Mouse (Mus musculus): ENCODE results near the gene 4930563M21Rik.
"Not testable (repeated sequence)": the region's sequence is repeated elsewhere in the genome, so short reads cannot be mapped to it uniquely, and the experiment has no call there.

The 4930563M21Rik gene

DNA sequence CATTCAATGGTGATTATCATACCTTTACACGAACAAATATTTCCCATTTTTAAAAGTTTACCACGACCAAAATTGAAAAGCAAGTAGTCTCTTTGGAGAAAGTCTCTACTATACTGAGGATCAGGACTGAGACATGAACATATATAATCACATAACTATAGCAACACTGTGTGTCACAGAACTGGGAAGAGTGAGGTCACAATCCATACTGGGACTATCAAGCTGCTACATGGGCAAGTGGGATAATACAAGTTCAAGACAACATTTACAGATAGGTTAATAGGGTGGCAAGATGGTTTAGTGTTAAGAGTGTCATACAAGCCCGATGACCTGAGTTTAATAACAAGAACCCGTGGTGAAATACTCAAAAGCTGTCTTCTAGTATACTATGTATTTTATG lies at the start of gene 4930563M21Rik:
Gene 4930563M21Rik, minus strand, starts transcription at position 101 of the 400 bp plus-strand sequence.
- DNase-seq (ENCODE audit: low read depth, low spot score): no peak

DNA sequence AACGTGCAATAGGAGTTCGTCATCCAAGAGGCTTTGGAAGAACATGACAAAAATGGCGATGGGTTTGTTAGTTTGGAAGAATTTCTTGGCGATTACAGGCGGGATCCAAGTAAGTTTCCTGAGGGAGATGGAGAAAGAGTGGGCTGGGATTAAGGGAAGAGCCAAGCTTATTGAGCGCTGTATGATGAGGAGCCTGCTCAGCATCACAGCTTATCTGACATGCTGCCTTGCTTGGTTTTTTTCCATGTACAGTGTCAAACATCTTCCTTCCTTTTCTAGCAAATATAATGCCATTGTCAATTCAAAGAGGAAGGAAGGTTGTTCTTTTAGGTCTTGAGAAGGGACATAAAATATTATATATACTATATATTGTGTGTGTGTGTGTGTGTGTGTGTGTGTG lies 45.8 kb upstream of the 4930563M21Rik start:
- DNase-seq (ENCODE audit: low read depth, low spot score): no peak

- no peak for DNase-seq (ENCODE audit: low read depth, low spot score)
These were observed 43.4 kb upstream of the 4930563M21Rik start for GRCm38 (mm10) chr9:56053796-56054195.

DNA sequence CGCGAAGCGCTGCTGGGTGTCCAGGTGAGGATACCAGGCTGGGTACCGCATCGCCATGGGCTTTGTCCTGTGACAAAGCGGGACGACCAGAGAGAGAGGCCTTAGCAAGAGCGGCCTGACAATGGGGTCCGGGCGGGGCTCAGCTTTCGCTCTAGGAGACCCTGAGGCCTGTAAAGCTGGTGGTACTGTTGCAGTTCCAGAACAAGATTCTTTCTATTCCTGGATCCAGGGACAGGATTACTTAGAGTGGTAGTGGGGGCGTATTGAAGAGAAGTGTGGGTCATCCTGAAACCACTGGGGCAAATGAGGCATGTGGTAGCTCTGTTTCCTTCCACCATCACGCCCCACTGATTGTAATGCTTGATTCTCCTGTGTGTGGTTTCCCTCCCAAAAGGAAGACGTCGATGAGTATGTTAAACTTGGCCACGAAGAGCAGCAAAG lies 31.9 kb upstream of the 4930563M21Rik start:
- no peak for DNase-seq (ENCODE audit: low read depth, low spot score)

DNA sequence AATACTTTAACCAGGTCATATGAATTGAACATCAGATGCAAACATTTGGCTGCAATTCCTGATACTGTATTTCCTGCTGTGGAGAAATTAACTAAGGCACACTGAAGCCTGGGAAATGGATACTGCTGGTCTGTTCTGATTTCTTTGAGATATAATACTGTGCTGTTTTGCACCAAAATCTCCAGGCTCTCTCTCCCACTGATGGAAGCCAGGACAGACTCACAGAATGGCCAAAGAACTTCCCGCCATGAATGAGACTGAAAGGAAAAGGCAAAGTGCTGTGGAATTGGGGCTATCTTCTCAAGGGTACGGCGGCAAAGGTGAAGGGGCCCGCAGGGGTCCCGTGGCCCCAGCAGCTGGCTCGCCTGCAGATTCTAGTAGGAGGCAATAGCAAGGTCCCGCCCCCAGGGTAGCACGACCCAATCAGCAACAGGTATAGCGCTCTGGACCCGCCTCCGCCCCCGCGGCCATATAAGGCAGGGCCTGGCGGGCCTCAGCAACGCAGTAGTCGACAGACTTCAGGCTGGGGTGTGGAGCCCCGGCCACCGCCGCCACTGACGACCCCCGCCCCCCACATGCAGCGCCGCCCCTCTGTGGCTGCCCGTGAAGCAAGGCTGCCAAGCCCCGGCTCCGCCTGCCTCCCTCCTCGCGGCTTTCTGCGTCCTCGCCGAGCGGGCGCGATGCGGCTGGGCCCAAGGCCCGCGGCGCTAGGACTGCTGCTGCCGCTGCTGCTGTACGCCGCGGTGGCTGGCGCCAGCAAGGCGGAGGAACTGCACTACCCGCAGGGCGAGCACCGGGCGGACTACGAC lies 31.2 kb upstream of the 4930563M21Rik start, which contains the start of gene Rcn2:
Gene Rcn2, plus strand, starts transcription at position 474 of the 809 bp plus-strand sequence.
- peak; percentile 96 for DNase-seq (ENCODE audit: low read depth, low spot score)

DNA sequence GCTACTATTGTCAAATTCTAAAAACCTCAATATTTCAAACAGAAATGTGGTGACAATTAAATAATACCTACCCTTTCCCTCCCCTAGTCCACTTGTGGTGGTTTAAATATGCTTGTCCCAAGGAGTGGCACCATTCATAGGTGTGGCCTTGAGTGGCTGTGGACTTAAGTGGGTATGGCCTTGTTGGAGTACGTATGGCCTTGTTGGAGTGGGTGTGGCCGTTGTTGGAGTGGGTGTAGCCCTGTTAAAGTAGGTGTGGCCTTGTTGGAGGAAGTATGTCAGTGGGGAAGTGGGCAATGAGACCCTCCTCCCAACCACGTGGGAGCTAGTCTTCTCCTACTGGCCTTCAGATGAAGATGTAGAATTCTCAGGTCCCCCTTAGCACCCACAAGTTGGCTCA lies 21.9 kb upstream of the 4930563M21Rik start:
- no peak for DNase-seq (ENCODE audit: low read depth, low spot score)

DNA sequence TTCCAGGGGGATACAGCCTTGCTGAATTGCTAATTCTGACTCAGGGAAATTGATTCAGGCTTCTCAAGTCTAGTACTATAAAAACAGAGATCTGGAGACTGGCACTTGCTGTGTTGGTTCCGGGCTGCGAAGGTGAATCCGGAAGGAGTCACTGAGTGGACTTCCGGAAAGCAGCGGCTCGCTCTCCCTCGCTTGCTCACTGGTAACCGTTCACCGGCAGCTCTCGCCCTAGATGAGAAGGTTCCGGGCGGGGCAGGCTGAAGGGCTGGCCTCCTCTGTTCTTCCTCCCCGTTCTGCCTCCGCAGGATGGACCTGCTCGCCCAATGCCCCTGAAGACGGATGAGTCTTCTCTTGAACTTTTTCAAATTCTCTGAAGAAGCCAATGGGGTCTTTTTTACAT lies 16.9 kb upstream of the 4930563M21Rik start:
- DNase-seq (ENCODE audit: low read depth, low spot score): no peak

GRCm38 (mm10) chr9:56024772-56025171 lies 14.4 kb upstream of the 4930563M21Rik start:
- peak; percentile 27 for DNase-seq (ENCODE audit: low read depth, low spot score)

DNA sequence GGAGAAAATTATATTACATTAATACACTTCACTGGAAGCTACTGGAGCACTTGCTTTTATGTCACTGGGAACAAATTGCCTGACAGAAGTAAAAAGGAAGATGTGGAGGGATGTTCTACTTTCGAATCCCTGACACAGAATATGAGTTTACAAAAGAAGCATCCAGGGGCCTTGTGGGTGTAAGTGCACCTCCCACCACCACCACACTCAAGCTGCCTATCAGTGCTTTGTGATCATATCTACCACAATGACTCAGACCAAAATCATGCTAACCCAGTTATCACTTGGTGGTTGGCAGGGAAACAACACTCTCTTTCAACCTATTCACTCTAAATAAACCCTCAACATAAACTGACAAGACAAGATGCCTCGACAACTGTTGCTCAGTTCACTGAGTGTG lies 5.7 kb downstream of the 4930563M21Rik start:
- not testable (repeated sequence) for DNase-seq (ENCODE audit: low read depth, low spot score)

GRCm38 (mm10) chr9:55946819-55947218 lies 63.5 kb downstream of the 4930563M21Rik start:
- DNase-seq (ENCODE audit: low read depth, low spot score): peak; percentile 80

DNA sequence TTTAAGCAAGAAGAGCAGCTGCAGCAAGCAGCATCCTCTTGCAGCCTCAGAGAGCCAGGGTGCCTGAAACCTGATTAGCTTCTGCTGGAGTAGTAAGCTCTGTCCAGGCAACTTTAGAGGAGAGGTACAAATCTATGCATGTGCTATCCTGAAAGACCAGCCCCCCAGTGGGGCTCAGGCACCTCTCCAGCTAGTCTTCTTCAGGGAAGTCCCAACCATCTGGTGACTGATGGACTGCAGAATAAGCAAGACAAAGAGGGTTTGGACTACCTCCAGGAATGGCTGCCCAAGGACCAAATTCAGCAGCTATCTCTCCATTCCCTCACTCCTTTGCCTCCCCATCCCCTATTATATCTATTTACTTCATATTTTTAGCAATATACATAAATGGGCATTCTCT lies 69.0 kb downstream of the 4930563M21Rik start:
- DNase-seq (ENCODE audit: low read depth, low spot score): no peak

DNA sequence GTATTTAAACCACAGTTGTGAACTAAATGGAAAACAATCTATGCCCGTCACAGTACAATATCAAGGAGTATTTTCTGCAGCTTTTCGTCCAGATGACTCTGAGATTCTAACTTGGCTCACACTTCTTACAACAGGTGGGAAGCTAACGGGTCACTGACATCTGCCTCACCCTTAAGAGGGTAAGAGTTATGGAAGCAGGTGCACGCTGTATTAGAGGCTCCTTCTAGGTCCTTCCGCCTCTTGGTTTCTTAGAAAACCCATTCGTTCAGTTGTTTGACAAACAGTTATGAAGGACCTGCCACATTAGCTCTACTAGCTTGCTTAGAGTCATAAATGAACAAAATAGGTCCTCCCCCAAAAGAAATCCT lies 71.7 kb downstream of the 4930563M21Rik start:
- peak; percentile 30 for DNase-seq (ENCODE audit: low read depth, low spot score)

DNA sequence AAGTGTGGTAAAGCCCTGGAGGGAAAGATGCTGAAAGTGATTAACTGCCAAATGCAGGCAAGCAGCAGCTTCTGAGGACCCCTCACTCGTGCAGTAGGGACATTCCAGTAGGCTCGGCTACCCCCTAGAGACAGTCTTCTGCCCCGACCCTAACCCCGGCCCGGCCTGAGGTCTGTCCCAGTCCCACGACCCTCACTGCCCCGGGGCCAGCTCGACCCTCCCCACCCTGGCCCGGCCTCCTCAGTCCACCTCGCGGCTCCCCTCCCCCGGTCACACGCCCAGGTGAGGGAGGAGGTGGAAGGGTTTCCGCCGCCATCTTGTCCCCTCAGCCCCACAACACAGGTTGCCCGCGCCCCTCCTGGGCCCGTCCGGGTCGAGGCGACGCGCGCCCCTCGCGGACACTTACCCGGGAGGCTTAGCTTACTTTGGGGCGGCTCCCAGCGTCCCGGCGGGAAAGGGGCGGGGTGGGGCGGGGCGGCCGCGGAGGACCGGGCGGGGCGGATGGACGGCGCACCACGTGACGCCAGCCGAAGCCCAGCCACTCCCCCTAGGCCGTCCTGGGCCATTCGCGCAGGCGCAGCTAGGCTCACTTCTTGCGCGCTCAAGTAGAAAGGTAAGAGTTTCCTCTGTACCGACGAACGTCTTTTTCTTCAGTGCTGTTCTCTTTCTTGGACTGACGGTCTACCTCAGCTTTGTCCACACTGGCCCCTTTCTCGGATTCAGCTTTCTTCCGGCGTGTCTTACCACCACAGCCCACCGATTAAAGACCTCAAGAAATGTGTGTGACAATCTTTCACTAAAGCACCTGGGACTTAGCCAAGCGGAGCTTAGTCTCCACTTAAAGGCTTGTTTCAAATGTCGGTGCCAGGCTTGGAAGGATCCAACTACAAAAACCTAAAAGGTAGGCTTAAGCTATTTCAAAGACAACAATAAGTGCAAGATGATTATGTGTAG lies 72.4 kb downstream of the 4930563M21Rik start, which contains the start of gene Scaper:
Gene Scaper, minus strand, starts transcription at position 456 of the 954 bp plus-strand sequence.
- DNase-seq (ENCODE audit: low read depth, low spot score): peak; percentile 97

DNA sequence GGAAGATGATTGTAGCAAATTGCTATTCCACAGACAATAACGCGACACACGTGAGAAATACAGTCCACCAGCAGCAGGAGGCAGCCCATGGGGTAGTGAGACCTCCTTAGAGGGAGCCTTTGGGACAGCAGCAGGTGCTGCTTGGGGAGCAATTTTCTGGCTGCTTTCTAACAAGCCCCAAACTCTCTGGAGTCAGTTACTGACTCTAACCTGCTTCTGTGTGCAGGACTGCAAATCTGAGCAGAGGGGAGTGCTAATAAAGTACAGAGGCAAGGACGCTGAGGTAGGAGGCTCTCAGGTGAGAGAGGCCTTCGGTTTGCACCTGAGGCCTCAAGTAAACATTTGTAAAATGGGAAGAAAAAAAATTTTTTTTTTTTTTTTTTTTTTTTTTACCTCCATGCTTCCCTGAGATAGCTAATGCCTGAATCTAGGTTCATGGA lies 73.1 kb downstream of the 4930563M21Rik start:
- peak; percentile 13 for DNase-seq (ENCODE audit: low read depth, low spot score)

DNA sequence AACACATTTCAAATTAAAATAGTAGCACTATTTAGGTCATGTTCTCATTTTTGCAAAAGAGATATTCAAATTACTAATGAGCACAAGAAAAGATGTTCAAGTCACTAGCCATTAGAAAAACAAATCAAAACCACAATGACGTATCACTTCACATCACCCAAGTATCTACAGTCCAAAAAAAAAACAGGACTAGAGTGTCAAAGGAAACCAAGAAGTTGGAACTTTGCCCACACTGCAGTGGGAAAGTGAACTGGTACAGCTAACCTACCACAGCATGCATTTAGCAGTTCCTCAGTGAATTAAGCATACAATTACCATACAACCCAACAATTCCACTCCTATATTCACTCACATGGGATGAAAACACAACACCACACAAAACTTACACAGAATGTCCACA lies 77.9 kb downstream of the 4930563M21Rik start:
- DNase-seq (ENCODE audit: low read depth, low spot score): peak; percentile 34

DNA sequence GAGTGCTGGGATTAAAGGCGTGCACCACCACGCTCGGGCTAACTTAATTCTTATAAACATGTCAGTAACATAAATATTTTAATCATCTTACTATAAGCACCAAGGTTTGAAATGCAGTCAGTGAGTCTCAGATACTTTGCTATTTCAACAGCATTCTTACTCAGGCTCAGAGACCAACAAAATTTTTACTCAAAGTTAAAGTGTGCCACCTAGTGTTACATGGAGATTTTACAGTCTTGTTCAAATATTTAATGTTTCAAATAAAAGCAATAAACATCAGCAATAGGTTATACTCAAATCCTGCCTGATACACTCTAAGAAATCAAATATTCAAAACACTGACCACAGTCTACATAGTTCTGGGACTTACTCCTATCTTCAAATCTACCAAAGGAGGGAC lies 91.8 kb downstream of the 4930563M21Rik start:
- peak; percentile 56 for DNase-seq (ENCODE audit: low read depth, low spot score)

GRCm38 (mm10) chr9:55916751-55917150 lies 93.6 kb downstream of the 4930563M21Rik start:
- DNase-seq (ENCODE audit: low read depth, low spot score): no peak

Measured in CD4-positive, CD25-positive, alpha-beta regulatory T cell, adult 2 months (primary cell).